Mouse (Mus musculus): ENCODE measurements around the gene Gm44502. TPM values are rescaled to one million over a fixed set of nuclear protein-coding genes. Genes with fewer than 3 reads are reported as not detected.

Gm44502 gene
- polyA plus RNA-seq, 1 experiment from 2014 or later: not detected

GRCm38 (mm10) chr15:89465052-89465451, 35.6 kb upstream of the Gm44502 start:
- Histone ChIP-seq H3K36me3 (replicated peaks) (peaks cover 28% of the 10 kb centered on the region), H3K9me3 (no peaks in the 10 kb centered on the region), H3K27ac (no peak overlapping the region), H3K27me3 (ENCODE audit: poor library complexity, severe bottlenecking) (no peaks in the 10 kb centered on the region), H3K4me3 (no peak overlapping the region), H3K4me1 (peaks cover 6% of the 10 kb centered on the region)
- DNase-seq (ENCODE audit: extremely low spot score, low spot score): no peak
- WGBS: 7% methylated on average over 1 of the region's 1 CpGs

GRCm38 (mm10) chr15:89463334-89464235, 34.1 kb upstream of the Gm44502 start:
- no peaks in the 10 kb centered on the region for H3K9me3 ChIP-seq
- H3K27me3 ChIP-seq (ENCODE audit: poor library complexity, severe bottlenecking): no peaks in the 10 kb centered on the region
- no peak overlapping the region for H3K27ac ChIP-seq
- H3K36me3 ChIP-seq (replicated peaks): peaks cover 42% of the 10 kb centered on the region
- no peak for DNase-seq (ENCODE audit: extremely low spot score, low spot score)
- 67% methylated on average over 5 of the region's 5 CpGs for whole genome bisulfite sequencing
- no peak overlapping the region for H3K4me3 ChIP-seq
- H3K4me1 ChIP-seq: peaks cover 6% of the 10 kb centered on the region

- H3K4me3 ChIP-seq: no peak overlapping the region
- H3K4me1 ChIP-seq: peaks cover 6% of the 10 kb centered on the region
- peaks cover 7% of the 10 kb centered on the region; the same call in 1 of the 2 replicates for H3K27me3 ChIP-seq (ENCODE audit: poor library complexity, severe bottlenecking)
- no peaks in the 10 kb centered on the region for H3K9me3 ChIP-seq
- no peak for DNase-seq (ENCODE audit: extremely low spot score, low spot score)
- no peak overlapping the region for H3K27ac ChIP-seq
- peaks cover 56% of the 10 kb centered on the region for H3K36me3 ChIP-seq (replicated peaks)
- WGBS: 85% methylated on average over 7 of the region's 7 CpGs
Observed at GRCm38 (mm10) chr15:89462176-89462575, 32.7 kb upstream of the Gm44502 start.

GRCm38 (mm10) chr15:89461321-89461720, 31.8 kb upstream of the Gm44502 start:
- DNase-seq (ENCODE audit: extremely low spot score, low spot score): no peak

GRCm38 (mm10) chr15:89460298-89460697, 30.8 kb upstream of the Gm44502 start:
- peaks cover 11% of the 10 kb centered on the region for H3K4me1 ChIP-seq
- peaks cover 18% of the 10 kb centered on the region for H3K27me3 ChIP-seq (ENCODE audit: poor library complexity, severe bottlenecking)
- WGBS: 80% methylated on average over 10 of the region's 10 CpGs
- no peak overlapping the region for H3K4me3 ChIP-seq
- peaks cover 67% of the 10 kb centered on the region for H3K36me3 ChIP-seq (replicated peaks)
- no peaks in the 10 kb centered on the region for H3K9me3 ChIP-seq
- no peak for DNase-seq (ENCODE audit: extremely low spot score, low spot score)
- no peak overlapping the region for H3K27ac ChIP-seq

More at GRCm38 (mm10) chr15:89461321-89461720, 31.8 kb upstream of the Gm44502 start:
- Histone ChIP-seq H3K4me1 (peaks cover 6% of the 10 kb centered on the region), H3K27ac (no peak overlapping the region), H3K27me3 (ENCODE audit: poor library complexity, severe bottlenecking) (peaks cover 11% of the 10 kb centered on the region; the same call in 1 of the 2 replicates), H3K9me3 (no peaks in the 10 kb centered on the region), H3K36me3 (replicated peaks) (peaks cover 65% of the 10 kb centered on the region), H3K4me3 (no peak overlapping the region)
- 86% methylated on average over 15 of the region's 15 CpGs for whole genome bisulfite sequencing

- Histone ChIP-seq H3K9me3 (no peaks in the 10 kb centered on the region), H3K27me3 (ENCODE audit: poor library complexity, severe bottlenecking) (peaks cover 23% of the 10 kb centered on the region), H3K4me1 (peaks cover 11% of the 10 kb centered on the region), H3K4me3 (no peak overlapping the region), H3K36me3 (replicated peaks) (peaks cover 67% of the 10 kb centered on the region), H3K27ac (no peak overlapping the region)
- 86% methylated on average over 7 of the region's 7 CpGs for WGBS
- no peak for DNase-seq (ENCODE audit: extremely low spot score, low spot score)
Observed at GRCm38 (mm10) chr15:89459821-89460220, 30.3 kb upstream of the Gm44502 start.

- Histone ChIP-seq H3K27me3 (ENCODE audit: poor library complexity, severe bottlenecking) (peaks cover 31% of the 10 kb centered on the region), H3K4me1 (peaks cover 20% of the 10 kb centered on the region), H3K36me3 (replicated peaks) (peaks cover 67% of the 10 kb centered on the region), H3K27ac (no peak overlapping the region), H3K4me3 (no peak overlapping the region), H3K9me3 (no peaks in the 10 kb centered on the region)
- DNase-seq (ENCODE audit: extremely low spot score, low spot score): no peak
- WGBS: 95% methylated on average over 15 of the region's 15 CpGs
Observed at GRCm38 (mm10) chr15:89458942-89459341, 29.4 kb upstream of the Gm44502 start.

- Histone ChIP-seq H3K36me3 (replicated peaks) (peaks cover 45% of the 10 kb centered on the region), H3K27ac (no peak overlapping the region), H3K27me3 (ENCODE audit: poor library complexity, severe bottlenecking) (peaks cover 56% of the 10 kb centered on the region), H3K4me1 (peaks cover 27% of the 10 kb centered on the region), H3K9me3 (no peaks in the 10 kb centered on the region), H3K4me3 (peak overlapping the region; percentile 84; the same call in 1 of the 2 replicates)
- no peak for DNase-seq (ENCODE audit: extremely low spot score, low spot score)
- WGBS: 82% methylated on average over 6 of the region's 6 CpGs
Observed at GRCm38 (mm10) chr15:89455642-89456041, 26.1 kb upstream of the Gm44502 start.

GRCm38 (mm10) chr15:89454857-89455256, 25.4 kb upstream of the Gm44502 start:
- 15% methylated on average over 4 of the region's 6 CpGs for WGBS
- Histone ChIP-seq H3K27ac (peak overlapping the region; percentile 89), H3K27me3 (ENCODE audit: poor library complexity, severe bottlenecking) (peaks cover 56% of the 10 kb centered on the region)

GRCm38 (mm10) chr15:89453865-89454478, 24.5 kb upstream of the Gm44502 start, which contains the start of gene Mapk8ip2:
Gene Mapk8ip2, plus strand, starts transcription at chr15:89453913.
- Histone ChIP-seq H3K27me3 (ENCODE audit: poor library complexity, severe bottlenecking) (peaks cover 56% of the 10 kb centered on the region), H3K4me3 (peak within 1 kb of the TSS; percentile 84), H3K36me3 (replicated peaks) (peaks cover 28% of the 10 kb centered on the region), H3K27ac (peak within 1 kb of the TSS; percentile 89), H3K9me3 (no peaks in the 10 kb centered on the region), H3K4me1 (peaks cover 27% of the 10 kb centered on the region)
- under 1% methylated on average over 53 of the region's 53 CpGs for WGBS
- DNase-seq (ENCODE audit: extremely low spot score, low spot score): peak; percentile 55

More at GRCm38 (mm10) chr15:89454857-89455256, 25.4 kb upstream of the Gm44502 start:
- Histone ChIP-seq H3K36me3 (replicated peaks) (peaks cover 37% of the 10 kb centered on the region), H3K4me1 (peaks cover 27% of the 10 kb centered on the region), H3K9me3 (no peaks in the 10 kb centered on the region), H3K4me3 (peak overlapping the region; percentile 84)
- DNase-seq (ENCODE audit: extremely low spot score, low spot score): no peak

- 4% methylated on average over 24 of the region's 24 CpGs for WGBS
- H3K27ac ChIP-seq: peak overlapping the region; percentile 89
Observed at GRCm38 (mm10) chr15:89452906-89453864, 23.7 kb upstream of the Gm44502 start.

GRCm38 (mm10) chr15:89442486-89443070, 13.1 kb upstream of the Gm44502 start:
- WGBS: 47% methylated on average over 8 of the region's 8 CpGs
- H3K27ac ChIP-seq: no peak overlapping the region
- H3K9me3 ChIP-seq: no peaks in the 10 kb centered on the region
- H3K4me1 ChIP-seq: no peaks in the 10 kb centered on the region
- H3K36me3 ChIP-seq (replicated peaks): no peaks in the 10 kb centered on the region
- H3K27me3 ChIP-seq (ENCODE audit: poor library complexity, severe bottlenecking): no peaks in the 10 kb centered on the region
- no peak overlapping the region for H3K4me3 ChIP-seq
- no peak for DNase-seq (ENCODE audit: extremely low spot score, low spot score)

More at GRCm38 (mm10) chr15:89452906-89453864, 23.7 kb upstream of the Gm44502 start:
- Histone ChIP-seq H3K9me3 (no peaks in the 10 kb centered on the region), H3K4me3 (peak overlapping the region; percentile 84), H3K36me3 (replicated peaks) (peaks cover 20% of the 10 kb centered on the region), H3K27me3 (ENCODE audit: poor library complexity, severe bottlenecking) (peaks cover 56% of the 10 kb centered on the region), H3K4me1 (peaks cover 27% of the 10 kb centered on the region)
- peak; percentile 55 for DNase-seq (ENCODE audit: extremely low spot score, low spot score)

Measured in forebrain, embryonic 10.5 days (tissue).